Mouse (Mus musculus): ENCODE data around the gene Kcmf1.
A peak's percentile ranks its signal among the peaks of the same experiment; 100 is the strongest.

Kcmf1 gene

DNA sequence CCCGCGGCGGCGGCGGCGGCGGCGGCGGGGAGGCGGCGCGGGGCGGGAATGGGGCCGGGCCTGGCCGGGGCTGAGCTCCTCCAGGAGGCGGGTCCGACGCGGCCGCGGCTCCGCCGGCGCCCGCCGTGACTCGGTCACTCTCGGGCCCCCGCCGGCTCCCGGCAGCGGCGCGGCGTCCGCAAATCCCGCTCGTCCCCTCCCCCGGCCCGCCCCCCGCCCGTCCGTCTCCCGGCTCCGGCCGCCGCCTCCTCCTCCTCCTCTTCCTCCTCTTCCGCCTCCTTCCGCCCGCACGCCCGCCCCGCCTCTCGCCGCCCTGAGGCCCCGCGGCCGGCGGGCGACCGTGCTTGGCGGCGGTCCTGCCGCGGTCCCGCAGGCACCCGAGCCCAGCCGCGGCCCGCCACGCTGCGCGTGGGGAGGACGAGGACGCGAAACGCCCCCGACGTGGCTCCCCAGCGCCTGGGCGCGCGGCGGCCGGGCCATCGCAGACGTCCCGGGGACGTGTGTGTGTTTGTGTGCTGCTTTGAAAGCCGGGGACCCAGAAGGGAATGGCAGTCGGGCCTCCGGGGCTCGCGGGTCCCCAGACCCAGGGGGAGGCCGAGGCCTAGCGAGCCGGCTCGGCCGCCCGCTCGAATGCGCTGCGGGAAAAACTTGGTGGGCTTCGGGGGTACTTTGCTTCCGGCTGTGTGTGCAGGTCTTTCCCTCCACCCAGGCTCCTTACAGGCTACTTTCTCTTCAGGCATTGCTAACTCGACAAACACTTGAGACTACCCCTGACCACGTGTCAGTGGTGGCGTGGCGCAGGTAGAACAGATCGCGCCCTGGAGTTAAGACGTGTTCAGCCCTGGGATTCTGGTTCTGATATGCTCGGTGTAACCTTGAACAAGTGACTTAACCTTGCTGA is at the start of gene Kcmf1:
Kcmf1 (minus strand) TSS at position 199 of the 901 bp plus-strand sequence.
- peak; percentile 64 for DNase-seq (ENCODE audit: low spot score)

DNA sequence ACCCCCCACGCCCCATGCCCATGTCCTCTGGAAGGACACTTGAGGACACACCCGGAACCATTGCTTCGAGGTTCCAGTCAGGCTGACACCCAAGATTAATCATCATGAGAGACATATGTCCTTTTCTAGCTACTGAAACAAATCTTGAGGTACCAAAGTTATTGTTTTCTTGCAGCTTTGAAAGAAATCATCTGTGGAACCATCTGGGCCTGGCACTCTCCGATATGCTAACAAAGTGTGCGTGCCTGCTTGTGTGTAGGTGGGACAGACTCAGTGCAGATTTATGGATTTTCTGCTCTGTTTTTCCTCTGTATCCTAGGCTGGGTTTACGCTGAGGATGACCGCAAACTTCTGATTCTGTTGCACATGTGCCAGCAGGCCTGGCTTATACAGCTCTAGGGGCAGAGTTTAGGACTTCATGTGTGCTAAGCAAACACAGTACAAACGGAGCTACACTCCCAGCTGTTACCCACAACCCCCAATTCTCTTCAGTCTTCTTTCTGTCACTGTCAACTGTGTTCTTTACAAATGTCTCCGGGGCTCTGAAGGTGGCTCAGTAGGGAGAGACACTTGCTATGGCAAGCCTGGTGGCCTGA is 49.5 kb upstream of the Kcmf1 start:
- no peak for DNase-seq (ENCODE audit: low spot score)

DNA sequence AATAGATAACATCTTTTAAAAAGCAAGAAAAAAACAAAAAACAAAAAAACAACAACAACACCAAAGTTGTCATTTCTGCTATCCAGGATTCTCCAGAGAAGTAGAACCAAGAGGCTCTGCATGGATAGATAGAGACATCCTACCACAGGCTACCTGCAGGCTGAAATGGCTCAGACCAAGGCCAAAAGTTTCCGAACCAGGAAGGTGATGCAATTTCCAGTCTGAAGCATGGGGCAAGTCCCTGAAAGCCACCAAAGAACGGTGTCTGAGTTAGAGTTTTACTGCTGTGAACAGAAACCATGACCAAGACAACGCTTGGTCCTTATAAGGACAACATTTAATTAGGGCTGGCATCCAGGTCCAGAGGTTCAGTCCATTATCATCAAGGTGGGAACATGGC is 48.6 kb upstream of the Kcmf1 start:
- no peak for DNase-seq (ENCODE audit: low spot score)

GRCm38 (mm10) chr6:72947960-72948359 is 48.2 kb upstream of the Kcmf1 start:
- no peak for DNase-seq (ENCODE audit: low spot score)

- peak; percentile 84 for DNase-seq (ENCODE audit: low spot score)
These were observed 40.7 kb upstream of the Kcmf1 start for GRCm38 (mm10) chr6:72940493-72940892.

GRCm38 (mm10) chr6:72937859-72938258 is 38.1 kb upstream of the Kcmf1 start:
- no peak for DNase-seq (ENCODE audit: low spot score)

DNA sequence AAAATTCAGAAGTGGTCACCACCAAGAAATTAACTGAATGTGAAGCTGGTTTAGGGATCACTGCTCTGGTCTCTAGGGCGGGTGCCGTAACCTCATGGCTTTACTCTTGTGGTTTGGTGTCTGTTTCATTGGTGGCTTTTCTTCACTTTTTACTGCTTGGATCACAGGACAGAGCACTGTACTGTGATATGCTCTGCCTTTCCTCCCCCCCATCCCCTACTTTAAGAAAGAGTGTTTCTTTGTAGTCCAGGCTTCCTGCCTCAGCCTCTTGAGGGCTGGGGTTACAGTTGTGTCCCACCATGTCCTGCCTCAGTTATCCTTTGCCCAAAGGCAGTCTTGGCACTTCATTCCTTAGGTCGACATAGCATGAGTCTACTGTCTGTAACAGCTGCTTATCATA is 37.7 kb upstream of the Kcmf1 start:
- no peak for DNase-seq (ENCODE audit: low spot score)

- DNase-seq (ENCODE audit: low spot score), result no peak
These were observed 33.2 kb upstream of the Kcmf1 start for GRCm38 (mm10) chr6:72932955-72933354.

GRCm38 (mm10) chr6:72931533-72931932 is 31.8 kb upstream of the Kcmf1 start:
- DNase-seq (ENCODE audit: low spot score), result no peak

DNA sequence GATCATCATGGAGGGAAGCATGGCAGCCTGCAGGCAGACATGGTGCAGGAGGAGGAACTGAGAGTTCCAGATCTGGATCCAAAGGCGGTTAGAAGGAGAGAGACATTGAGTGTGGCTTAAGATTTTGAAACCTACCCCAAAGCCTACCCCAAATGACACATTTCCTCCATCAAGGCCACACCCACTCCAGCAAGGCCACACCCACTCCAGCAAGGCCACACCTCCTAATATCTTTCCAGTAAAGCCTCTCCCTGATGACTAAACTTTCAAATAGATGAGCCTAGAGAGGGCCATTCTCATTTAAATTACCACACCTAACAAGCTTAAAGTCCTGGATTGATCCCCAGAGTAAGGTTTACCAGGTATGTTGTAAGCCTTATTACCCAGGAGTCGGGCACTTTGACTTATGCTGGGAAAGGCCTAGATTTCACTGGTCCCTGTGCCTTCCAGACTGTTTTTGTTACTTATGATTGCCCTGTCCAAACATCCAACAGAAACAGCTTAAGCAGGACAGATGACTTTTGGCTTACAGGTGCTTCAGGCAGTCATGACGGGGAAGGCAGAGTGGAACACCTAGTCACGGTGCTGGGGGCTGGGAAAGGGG is 30.1 kb upstream of the Kcmf1 start:
- no peak for DNase-seq (ENCODE audit: low spot score)

DNA sequence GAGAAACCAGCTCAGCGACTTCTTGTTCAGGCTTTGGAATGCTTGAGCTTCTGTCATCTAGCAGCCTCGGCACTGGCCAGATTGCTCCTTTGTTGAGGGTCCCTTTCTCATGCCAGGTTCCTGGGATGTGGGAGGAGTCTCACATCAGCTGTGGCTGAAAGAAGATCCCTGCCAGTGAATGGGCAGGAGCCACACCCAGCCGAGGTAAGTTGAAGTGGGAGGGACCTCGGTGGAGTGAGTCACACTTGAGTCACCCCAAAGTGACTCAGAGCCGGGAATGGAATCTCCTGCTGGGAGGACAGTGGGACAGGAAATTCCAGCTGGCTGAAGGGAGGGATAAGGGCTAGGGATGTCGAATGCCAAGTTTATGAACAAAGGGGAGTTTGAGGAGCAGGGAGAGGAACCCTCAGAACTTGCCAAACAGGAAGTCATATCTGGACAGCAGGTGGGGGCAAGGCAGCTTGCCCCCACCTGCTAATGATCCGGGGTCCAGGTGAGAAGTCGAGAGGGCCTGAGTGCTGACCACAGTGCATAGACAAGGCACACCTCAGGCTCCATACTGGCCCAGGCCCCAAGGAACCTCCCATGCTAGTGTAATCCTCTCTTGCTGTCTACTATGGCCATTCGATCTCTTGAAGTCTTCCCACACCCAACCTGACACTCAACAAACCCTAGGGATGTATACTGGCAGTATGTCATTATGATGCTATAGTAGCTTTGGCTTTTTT is 27.1 kb upstream of the Kcmf1 start:
- DNase-seq (ENCODE audit: low spot score), result peak; percentile 21

- no peak for DNase-seq (ENCODE audit: low spot score)
These were observed 26.3 kb upstream of the Kcmf1 start for GRCm38 (mm10) chr6:72926031-72926430.

DNA sequence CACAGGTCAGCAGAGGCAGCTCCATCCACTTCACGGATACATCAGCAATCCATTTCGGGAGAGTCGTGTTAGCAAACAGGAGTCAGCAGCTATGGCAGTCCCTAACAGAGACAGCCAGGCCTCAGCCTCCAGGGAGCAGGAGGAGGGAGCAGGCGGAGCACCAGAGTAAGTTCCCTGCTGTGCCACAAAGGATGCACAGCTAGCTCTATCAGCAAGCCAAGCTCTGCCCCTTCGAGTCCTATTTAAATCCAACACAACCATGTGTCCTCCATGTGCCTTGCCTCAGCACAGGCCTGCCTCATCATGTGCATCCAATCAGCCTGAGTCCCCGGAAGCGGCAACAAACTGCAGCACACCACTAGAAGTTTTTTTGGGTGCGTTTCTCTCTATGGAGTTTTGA is 23.6 kb upstream of the Kcmf1 start:
- no peak for DNase-seq (ENCODE audit: low spot score)

DNA sequence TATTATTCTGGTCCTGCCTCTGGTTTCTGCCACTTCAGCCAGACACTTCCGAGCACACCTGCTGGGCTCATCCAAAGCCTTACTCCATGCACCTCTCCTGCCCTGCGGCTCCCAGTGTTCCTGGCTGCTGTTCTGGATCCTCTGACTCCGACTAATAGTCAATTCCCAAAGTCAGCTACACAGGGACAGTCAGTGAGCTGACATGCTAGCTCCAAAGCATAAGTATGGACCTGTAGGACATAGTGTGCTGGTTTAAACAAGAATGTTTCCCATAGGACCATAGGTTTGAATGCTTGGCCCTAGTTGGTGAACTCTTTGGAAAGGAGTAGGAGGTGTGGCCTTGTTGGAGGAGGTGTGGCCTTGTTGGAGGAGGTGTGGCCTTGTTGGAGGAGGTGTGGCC is 21.3 kb upstream of the Kcmf1 start:
- DNase-seq (ENCODE audit: low spot score), result no peak

DNA sequence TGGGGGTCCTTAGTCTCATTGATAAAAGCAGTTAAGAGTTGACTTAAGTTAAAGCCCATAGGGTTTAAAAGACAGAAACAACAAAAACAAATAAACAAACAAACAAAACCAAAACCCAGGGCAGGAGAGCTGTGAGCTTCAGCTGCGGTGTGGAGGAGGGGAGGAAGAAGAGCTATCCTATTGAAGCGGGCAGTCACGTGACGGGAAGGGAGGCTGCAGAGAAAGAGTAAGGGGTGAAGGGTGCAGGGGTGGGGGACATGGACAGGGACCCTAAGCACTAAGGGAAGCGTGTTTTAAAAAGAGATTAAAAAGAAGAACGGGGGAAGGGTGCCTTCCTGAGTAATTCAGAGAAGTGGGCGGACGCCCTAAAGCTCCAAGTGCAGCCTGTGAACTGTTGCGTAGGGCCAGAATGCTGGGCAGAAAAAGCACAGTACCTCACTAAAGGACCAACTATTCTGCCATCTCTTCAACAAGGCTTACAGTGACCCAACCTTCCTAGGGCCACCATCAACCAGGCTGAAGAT is 18.8 kb upstream of the Kcmf1 start:
- DNase-seq (ENCODE audit: low spot score), result no peak

DNA sequence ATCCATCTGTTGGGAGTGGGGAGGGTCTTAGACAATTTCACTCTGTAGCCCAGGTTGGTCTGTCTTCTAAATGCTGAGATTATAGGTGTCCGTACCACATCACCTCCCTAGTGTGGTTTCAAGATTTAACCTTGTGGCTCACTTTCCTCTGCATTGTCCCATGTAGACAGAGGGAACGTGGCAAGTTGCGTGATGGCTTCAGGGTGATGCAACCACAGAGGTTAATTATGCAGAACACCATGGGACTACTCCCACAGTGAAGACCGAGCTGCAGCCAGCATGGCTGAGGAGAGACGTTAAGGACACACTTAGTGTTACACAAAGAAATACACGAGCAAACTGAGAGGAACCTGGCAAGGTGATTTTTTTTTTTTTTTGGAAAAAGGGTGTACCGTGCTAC is 16.6 kb upstream of the Kcmf1 start:
- DNase-seq (ENCODE audit: low spot score), result no peak

DNA sequence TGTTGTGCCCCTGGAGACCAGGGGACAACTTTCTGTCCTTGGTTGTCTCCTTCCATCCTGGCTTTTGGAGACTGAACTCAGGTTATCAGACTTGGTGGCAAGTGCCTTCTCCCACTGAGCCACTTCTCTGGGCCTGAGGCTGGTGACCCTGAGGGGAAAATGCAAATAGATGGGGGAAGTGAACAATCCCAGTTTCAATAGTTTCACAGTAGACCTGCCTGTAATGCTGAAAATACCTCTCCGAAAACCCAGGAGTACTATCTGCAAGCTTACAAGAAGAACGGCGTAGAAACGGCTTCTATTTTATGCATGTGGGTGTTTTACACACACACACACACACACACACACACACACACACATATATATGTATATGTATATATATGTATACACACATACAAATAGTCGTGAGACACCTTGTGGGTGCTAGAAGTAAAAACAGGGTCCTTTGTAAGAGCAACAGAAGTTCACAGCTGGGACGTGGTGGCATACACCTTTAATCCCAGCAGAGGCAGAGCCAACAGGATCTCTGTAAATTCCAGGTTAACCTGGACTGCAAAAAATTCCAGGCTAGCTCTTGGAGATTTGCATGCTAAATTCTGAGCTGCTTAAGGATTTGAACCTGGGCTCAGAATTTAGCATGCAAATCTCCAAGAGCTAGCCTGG is 14.4 kb upstream of the Kcmf1 start:
- no peak for DNase-seq (ENCODE audit: low spot score)

GRCm38 (mm10) chr6:72911261-72911660 is 11.5 kb upstream of the Kcmf1 start:
- no peak for DNase-seq (ENCODE audit: low spot score)

DNA sequence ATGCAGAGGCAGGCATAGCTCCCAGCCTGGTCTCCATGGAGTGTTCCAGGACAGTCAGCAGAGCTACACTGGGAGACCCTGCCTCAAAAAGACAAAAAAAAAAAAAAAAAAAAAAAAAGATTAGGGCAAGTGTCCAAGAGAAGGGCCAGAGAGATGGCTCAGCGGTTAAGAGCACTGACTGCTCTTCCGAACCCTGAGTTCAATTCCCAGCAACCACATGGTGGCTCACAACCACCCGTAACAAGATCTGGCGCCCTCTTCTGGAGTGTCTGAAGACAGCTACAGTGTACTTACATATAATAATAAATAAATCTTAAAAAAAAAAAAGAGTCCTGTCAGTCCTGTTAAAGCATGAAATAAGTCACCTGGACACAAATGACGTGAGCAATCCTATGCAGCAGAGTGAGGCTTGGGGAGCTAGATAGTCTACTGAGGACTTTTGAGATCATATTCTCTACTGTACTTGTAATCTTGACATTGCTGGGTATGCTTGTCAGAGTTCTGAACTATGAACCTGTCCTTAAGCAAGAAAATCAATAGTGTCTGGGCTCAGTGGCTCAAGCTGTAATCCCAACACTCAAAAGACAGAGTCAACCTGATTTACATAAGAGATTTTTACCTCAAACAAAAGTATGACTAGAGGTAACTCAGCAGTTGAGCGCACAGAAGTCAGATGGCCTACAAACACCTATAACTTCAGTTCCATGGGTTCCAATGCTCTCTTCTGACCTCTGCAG is 2.6 kb upstream of the Kcmf1 start:
- no peak for DNase-seq (ENCODE audit: low spot score)

- no peak for DNase-seq (ENCODE audit: low spot score)
These were observed 1.2 kb upstream of the Kcmf1 start for GRCm38 (mm10) chr6:72900952-72901351.

DNA sequence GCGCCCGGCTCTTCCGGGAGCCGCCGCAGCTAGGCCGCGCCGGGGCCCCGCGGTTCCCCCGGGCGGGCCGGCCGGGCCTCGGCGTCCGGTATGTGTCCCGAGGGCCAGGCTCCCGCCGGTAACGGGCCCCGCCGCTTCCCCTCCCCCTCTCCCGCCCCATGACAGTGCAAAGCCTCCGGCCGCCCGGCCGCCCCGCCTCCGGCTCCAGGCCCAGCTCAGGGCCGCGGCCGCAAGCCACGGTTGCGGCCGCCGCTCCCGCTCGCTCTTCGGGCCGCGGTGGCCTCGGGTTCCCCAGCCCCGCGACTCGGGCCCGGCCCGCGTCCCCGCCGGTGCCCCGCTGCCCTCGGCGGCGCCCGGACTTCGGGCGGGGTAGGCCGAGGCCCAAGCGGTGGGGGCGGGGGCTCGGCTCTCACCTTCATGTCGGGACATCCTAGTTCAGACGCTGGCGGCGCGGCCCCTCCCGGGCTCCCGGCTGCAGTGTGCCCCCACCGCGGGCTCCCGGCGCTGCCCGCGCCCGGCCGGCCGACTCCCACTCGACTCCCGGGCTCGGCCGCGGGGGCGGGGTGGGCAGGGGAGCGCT is 488 bp downstream of the Kcmf1 start:
- peak; percentile 60 for DNase-seq (ENCODE audit: low spot score)
